Mouse (Mus musculus) lung, postnatal 25 days (tissue): ENCODE results near the gene Tmem102.
A peak's percentile ranks its signal among the peaks of the same experiment; 100 is the strongest.

Source experiments
- DNase-seq: peaks from one replicate; pipeline ENCODE4 v3.0.0; 2022; ENCODE audit warnings: low spot score

Tmem102 gene

GRCm38 (mm10) chr11:69804972-69805909 is at the start of gene Tmem102:
Gene Tmem102, minus strand, starts transcription at chr11:69805624.
- DNase-seq: peak; percentile 84

GRCm38 (mm10) chr11:69854680-69855079 is 49.3 kb upstream of the Tmem102 start:
- DNase-seq: no peak

- no peak for DNase-seq
Measured at GRCm38 (mm10) chr11:69853994-69854393, 48.6 kb upstream of the Tmem102 start.

GRCm38 (mm10) chr11:69850754-69851153 is 45.3 kb upstream of the Tmem102 start:
- DNase-seq: no peak

- no peak for DNase-seq
Measured at GRCm38 (mm10) chr11:69849884-69850283, 44.5 kb upstream of the Tmem102 start.

GRCm38 (mm10) chr11:69849128-69849527 is 43.7 kb upstream of the Tmem102 start:
- peak; percentile 20 for DNase-seq

GRCm38 (mm10) chr11:69848021-69848420 is 42.6 kb upstream of the Tmem102 start:
- DNase-seq: no peak

GRCm38 (mm10) chr11:69846738-69847688 is 41.6 kb upstream of the Tmem102 start:
- DNase-seq: peak; percentile 24

- DNase-seq: peak; percentile 93
Measured at GRCm38 (mm10) chr11:69846198-69846680, 40.8 kb upstream of the Tmem102 start, which contains the start of gene Plscr3. Gene Plscr3, plus strand, starts transcription at chr11:69846376.

GRCm38 (mm10) chr11:69838714-69839104 is 33.3 kb upstream of the Tmem102 start:
- peak; percentile 21 for DNase-seq

GRCm38 (mm10) chr11:69837952-69838713 is 32.7 kb upstream of the Tmem102 start, which contains the start of gene Tmem256:
Gene Tmem256, plus strand, starts transcription at chr11:69838514.
- DNase-seq: peak; percentile 98

GRCm38 (mm10) chr11:69837604-69837951 is 32.2 kb upstream of the Tmem102 start, which contains the start of gene Nlgn2:
Gene Nlgn2, minus strand, starts transcription at chr11:69837784.
- no peak for DNase-seq

- no peak for DNase-seq
Measured at GRCm38 (mm10) chr11:69836703-69837576, 31.5 kb upstream of the Tmem102 start.

GRCm38 (mm10) chr11:69835966-69836335 is 30.5 kb upstream of the Tmem102 start:
- no peak for DNase-seq

- DNase-seq: no peak
Measured at GRCm38 (mm10) chr11:69835326-69835965, 30.0 kb upstream of the Tmem102 start.

- DNase-seq: peak; percentile 29
Measured at GRCm38 (mm10) chr11:69834001-69834549, 28.7 kb upstream of the Tmem102 start.

- no peak for DNase-seq
Measured at GRCm38 (mm10) chr11:69833554-69833953, 28.1 kb upstream of the Tmem102 start.

- no peak for DNase-seq
Measured at GRCm38 (mm10) chr11:69828832-69829231, 23.4 kb upstream of the Tmem102 start.

- DNase-seq: no peak
Measured at GRCm38 (mm10) chr11:69823456-69823855, 18.0 kb upstream of the Tmem102 start.

- no peak for DNase-seq
Measured at GRCm38 (mm10) chr11:69822080-69822479, 16.7 kb upstream of the Tmem102 start, which contains the start of gene Spem1. Gene Spem1, minus strand, starts transcription at chr11:69822180.
